Mouse (Mus musculus): ENCODE data around the gene D330045A20Rik.
"Not testable (repeated sequence)": the region's sequence is repeated elsewhere in the genome, so short reads cannot be mapped to it uniquely, and the experiment has no call there.

D330045A20Rik gene

DNA sequence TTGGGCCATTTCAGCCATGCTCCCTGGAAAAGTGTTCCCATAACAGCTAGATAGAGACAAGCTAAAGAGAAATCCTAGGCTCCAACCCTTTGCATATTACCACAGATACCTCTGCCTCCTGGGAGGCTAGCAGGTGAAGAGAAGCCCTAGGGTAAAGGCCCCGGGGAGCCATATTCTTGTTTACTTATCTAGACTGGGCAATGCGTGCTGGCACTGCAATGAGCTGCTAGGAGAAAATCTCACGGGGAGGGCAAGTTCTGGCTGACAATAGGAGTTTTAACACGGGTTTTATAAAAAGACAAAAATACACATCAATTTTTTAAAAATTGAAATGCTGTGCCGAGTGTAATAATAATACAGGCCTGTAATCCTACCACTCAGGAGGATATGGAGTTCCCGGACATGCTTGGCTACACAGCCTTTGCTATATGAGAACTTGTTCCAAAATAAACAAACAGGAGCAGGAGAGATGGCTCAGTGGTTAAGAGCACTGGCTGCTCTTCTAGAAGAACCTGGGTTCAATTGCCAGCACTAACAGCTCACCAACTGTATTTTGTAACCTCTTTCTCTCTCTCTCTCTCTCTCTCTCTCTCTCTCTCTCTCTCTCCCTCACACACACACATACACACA is 98.6 kb downstream of the D330045A20Rik start:
- no peak for DNase-seq (ENCODE audit: low spot score in 2 of 2)

DNA sequence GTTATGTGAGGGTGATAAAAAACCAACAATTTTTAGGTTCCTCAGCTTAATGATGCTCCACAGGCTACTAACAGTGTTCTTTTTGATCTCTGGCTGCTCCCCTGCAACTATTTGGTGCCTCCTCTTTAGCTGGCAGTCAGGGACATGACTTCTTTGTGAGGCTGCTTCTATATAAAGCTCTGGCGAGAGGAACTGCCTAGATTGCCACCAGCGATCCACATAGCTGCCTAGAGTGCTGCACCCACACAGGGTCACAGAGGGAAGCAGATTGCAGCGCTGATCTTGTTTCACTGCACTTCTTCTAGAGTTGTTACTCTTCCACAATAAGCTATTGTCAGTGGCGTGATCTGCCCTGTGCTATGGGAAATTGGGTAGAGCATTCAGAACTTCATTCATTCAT is 103.4 kb downstream of the D330045A20Rik start:
- no peak for DNase-seq (ENCODE audit: low spot score in 2 of 2)

DNA sequence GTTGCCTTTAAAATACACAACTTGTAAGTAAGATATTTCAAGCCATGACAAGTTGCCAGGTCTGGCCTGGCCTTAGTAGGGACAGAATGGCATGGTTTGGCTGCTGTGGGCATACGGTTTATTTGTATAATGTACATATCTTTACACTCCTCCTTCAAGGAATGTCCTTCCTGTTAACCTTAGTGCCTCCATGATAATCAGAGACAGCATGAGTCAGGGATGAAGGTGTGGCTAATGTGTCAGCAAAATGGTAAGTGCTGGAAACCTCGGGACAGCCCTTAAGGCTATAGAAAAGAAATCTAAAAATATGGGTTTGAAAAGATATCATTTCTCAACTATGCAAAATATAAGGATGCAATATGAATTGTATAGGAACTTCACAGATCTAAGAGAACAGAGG is 106.5 kb downstream of the D330045A20Rik start:
- not testable (repeated sequence) for DNase-seq (ENCODE audit: low spot score in 2 of 2)

DNA sequence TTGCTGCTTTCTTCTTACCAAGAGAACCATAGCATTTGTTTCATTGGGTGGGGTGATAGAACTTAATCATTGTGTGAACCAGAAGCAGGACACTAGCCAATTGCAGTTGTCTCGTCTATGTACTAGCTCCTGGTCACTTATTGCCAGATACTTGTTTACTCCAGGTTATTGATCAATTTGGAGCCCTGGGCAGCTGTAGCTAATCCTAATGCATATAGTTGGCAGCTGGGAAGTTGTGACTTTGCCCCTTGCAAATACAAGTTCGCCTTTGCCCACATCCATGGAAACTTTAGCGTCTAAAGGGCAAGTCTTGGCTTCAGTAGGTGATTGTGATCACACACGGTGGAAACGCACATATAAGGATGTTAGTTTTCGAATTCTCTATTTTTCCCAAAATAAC is 116.2 kb downstream of the D330045A20Rik start:
- no peak for DNase-seq (ENCODE audit: low spot score in 2 of 2)

All from right cerebral cortex, postnatal 36 days (tissue).